ENCODE assay signal across 36 mouse cellular contexts in the genomic region with DNA sequence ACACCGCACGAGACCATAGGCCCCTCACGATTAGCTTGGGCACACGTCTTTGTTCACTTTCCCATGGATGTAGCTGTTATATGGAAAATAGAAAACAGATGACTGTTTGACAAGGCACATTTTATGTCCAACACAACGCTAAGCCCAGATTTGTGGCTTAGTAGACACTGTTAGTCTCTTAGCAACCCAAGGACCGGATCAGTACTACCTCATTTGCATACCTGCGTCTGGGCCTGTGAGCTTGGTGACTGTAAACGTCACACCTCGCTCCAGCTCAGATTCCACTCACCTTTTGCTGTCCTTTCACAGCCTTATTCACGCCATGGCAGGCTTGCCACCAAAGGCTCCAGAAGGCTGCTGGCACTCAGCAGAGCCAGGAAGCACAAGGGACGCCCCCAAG. TPM values are rescaled to one million over a fixed set of nuclear protein-coding genes. Genes with fewer than 3 reads are reported as not detected.
DNase-seq lines count a peak whose midpoint lies in the region; ATAC-seq and TF ChIP-seq lines count a peak whose summit lies in the region.
"Had no signal": no experiment of that assay in that cellular context is flagged by ENCODE, and none has a peak within 500 bp of the region (broad histone marks: within the 10 kb centered on the region; RNA-seq: fewer than 3 reads in every experiment).

No protein-coding gene starts in this region.

- peaks cover 11% of the 10 kb centered on the region for H3K4me1 ChIP-seq in testis, adult 2 months (ENCODE audit: control insufficient read depth, insufficient read depth, low read length)
- H3K4me1 ChIP-seq in limb, embryonic 12.5 days (replicated peaks), result peaks cover 9% of the 10 kb centered on the region
- H3K4me1 ChIP-seq: neural tube, embryonic 13.5 days had no signal

- DNase-seq in gastrocnemius, adult 2 months, result no peak
- DNase-seq in gastrocnemius, adult 18-20 months (ENCODE audit: low spot score), result no peak
- no peak for DNase-seq in testis, postnatal 10 days (ENCODE audit: low spot score)
- DNase-seq in embryo, embryonic 10.5 days (ENCODE audit: low spot score), result no peak
- DNase-seq in layer of hippocampus, postnatal 10 days (ENCODE audit: low spot score in 2 of 2), result no peak
- DNase-seq in heart, postnatal 14 days, result no peak
- DNase-seq: adrenal gland, postnatal 36 days; cerebellum, adult 11 months; cerebellum, adult 9-11 months; gastrocnemius, postnatal 25 days; heart, adult 18-20 months; heart, postnatal 10 days; kidney, adult 11 months; kidney, postnatal 36 days; liver, postnatal 0 days; thymus, adult 18-20 months; thymus, postnatal 4 days had no signal

- H3K4me3 ChIP-seq in gastrocnemius, adult 2 months, result peak overlapping the region; percentile 39; the same call in 1 of the 2 replicates
- peak overlapping the region; percentile 82 for H3K4me3 ChIP-seq in testis, adult 2 months (ENCODE audit: control insufficient read depth, low read depth, low read length)
- no peak overlapping the region for H3K4me3 ChIP-seq in limb, embryonic 12.5 days (replicated peaks)
- H3K4me3 ChIP-seq: embryonic facial prominence, embryonic 15.5 days; heart, embryonic 12.5 days; kidney, embryonic 15.5 days; midbrain, embryonic 10.5 days; myocyte; neural tube, embryonic 13.5 days had no signal

- intact Hi-C loops in gastrocnemius, adult 2 months (cut with DNase I), result no loop called here
- intact Hi-C loops in heart, postnatal 14 days (cut with DNase I), result no loop called here

- no peak overlapping the region for H3K9ac ChIP-seq in limb, embryonic 12.5 days (replicated peaks)
- H3K9ac ChIP-seq: embryonic facial prominence, embryonic 15.5 days; heart, embryonic 12.5 days; kidney, embryonic 15.5 days; liver, postnatal 0 days; neural tube, embryonic 13.5 days had no signal

- no peaks in the 10 kb centered on the region for H3K27me3 ChIP-seq in testis, adult 2 months (ENCODE audit: control insufficient read depth, insufficient read depth, low read length)
- no peaks in the 10 kb centered on the region for H3K27me3 ChIP-seq in limb, embryonic 12.5 days
- H3K27me3 ChIP-seq: embryonic facial prominence, embryonic 15.5 days; heart, embryonic 12.5 days; kidney, embryonic 15.5 days; neural tube, embryonic 13.5 days had no signal

- WGBS in limb, embryonic 12.5 days, result 34% methylated on average over 11 of the region's 11 CpGs

- H3K27ac ChIP-seq in gastrocnemius, adult 2 months, result no peak overlapping the region
- peak overlapping the region; percentile 86 for H3K27ac ChIP-seq in testis, adult 2 months (ENCODE audit: control insufficient read depth, insufficient read depth, low read depth, low read length)
- H3K27ac ChIP-seq in limb, embryonic 12.5 days, result peak overlapping the region; percentile 57; the same call in 1 of the 2 replicates
- H3K27ac ChIP-seq: embryonic facial prominence, embryonic 15.5 days; hindbrain, postnatal 0 days; kidney, embryonic 15.5 days; macrophage; midbrain, embryonic 10.5 days; neural tube, embryonic 13.5 days had no signal

- no peak for TF ChIP-seq CTCF in gastrocnemius, adult 2 months (IDR thresholded peaks at IDR 0.05)
- TF ChIP-seq CTCF in testis, adult 2 months (IDR thresholded peaks at IDR 0.05; ENCODE audit: control insufficient read depth, insufficient read depth, insufficient replicate concordance, low read depth, low read length), result no peak

- ATAC-seq in limb, embryonic 12.5 days (ENCODE audit: insufficient number of reproducible peaks, insufficient read depth, low FRiP score, low TSS enrichment, low read depth), result peak; percentile 80; the same call in 1 of the 2 replicates
- ATAC-seq: forebrain, embryonic 14.5 days; hindbrain, postnatal 0 days; liver, postnatal 0 days; midbrain, embryonic 16.5 days had no signal

- TF ChIP-seq POLR2A in testis, adult 2 months (IDR thresholded peaks at IDR 0.05; ENCODE audit: control insufficient read depth, low read depth, low read length), result no peak

- H3K4me2 ChIP-seq in limb, embryonic 12.5 days, result peak overlapping the region; percentile 13; the same call in 1 of the 2 replicates
- H3K4me2 ChIP-seq: embryonic facial prominence, embryonic 15.5 days; heart, embryonic 12.5 days; kidney, embryonic 15.5 days; liver, embryonic 11.5 days; neural tube, embryonic 13.5 days had no signal

- no peaks in the 10 kb centered on the region for H3K9me3 ChIP-seq in limb, embryonic 12.5 days
- H3K9me3 ChIP-seq: embryonic facial prominence, embryonic 15.5 days; kidney, embryonic 15.5 days; neural tube, embryonic 13.5 days had no signal

- H3K36me3 ChIP-seq in testis, adult 2 months (ENCODE audit: control insufficient read depth, insufficient read depth, low read length), result no peaks in the 10 kb centered on the region
- H3K36me3 ChIP-seq in limb, embryonic 12.5 days, result no peaks in the 10 kb centered on the region
- H3K36me3 ChIP-seq: embryonic facial prominence, embryonic 15.5 days; heart, embryonic 12.5 days; kidney, embryonic 15.5 days; midbrain, embryonic 10.5 days; neural tube, embryonic 13.5 days had no signal

RNA-seq across cellular contexts. Expression of a gene that starts 3.1 kb away (rescaled TPM):
- total RNA-seq in gastrocnemius, adult 2 months (2021), result not detected
- total RNA-seq in gastrocnemius, adult 18-20 months (2021), result not detected
- 226 and 228 TPM in 2 replicates for polyA plus RNA-seq in testis, adult 2 months (2012; rRNA removed)
- not detected in 2 replicates for polyA plus RNA-seq in limb, embryonic 12.5 days (2016; fragmentation: Nextera tagmentation; extraction: Ambion mirVana)
- not detected for total RNA-seq in layer of hippocampus, postnatal 10 days (2021)
- total RNA-seq in heart, postnatal 14 days (2021), result not detected
- total RNA-seq: adrenal gland, adult 18-20 months; adrenal gland, postnatal 36 days; gastrocnemius, postnatal 25 days; heart, adult 18-20 months; heart, postnatal 10 days; hindbrain, postnatal 0 days; layer of hippocampus, adult 8-10 months; left cerebral cortex, adult 18-20 months; left cerebral cortex, postnatal 36 days had no signal
- polyA plus RNA-seq: cortical plate, adult 2 months; embryonic facial prominence, embryonic 15.5 days; forebrain, embryonic 14.5 days; heart, embryonic 12.5 days; hindbrain, embryonic 11.5 days; hindbrain, postnatal 0 days; kidney, embryonic 15.5 days; liver, embryonic 11.5 days; liver, postnatal 0 days; macrophage; midbrain, embryonic 10.5 days; midbrain, embryonic 16.5 days; myocyte; neural tube, embryonic 13.5 days had no signal

RNA-seq across cellular contexts. Expression of a gene that starts 3.4 kb away (rescaled TPM):
- total RNA-seq in gastrocnemius, adult 2 months (2021), result not detected
- not detected for total RNA-seq in gastrocnemius, adult 18-20 months (2021)
- 39.5 and 59.1 TPM in 2 replicates for polyA plus RNA-seq in testis, adult 2 months (2012; rRNA removed)
- polyA plus RNA-seq in limb, embryonic 12.5 days (2016; fragmentation: Nextera tagmentation; extraction: Ambion mirVana), result not detected in 2 replicates
- total RNA-seq in layer of hippocampus, postnatal 10 days (2021), result not detected
- not detected for total RNA-seq in heart, postnatal 14 days (2021)
- total RNA-seq: adrenal gland, adult 18-20 months; adrenal gland, postnatal 36 days; gastrocnemius, postnatal 25 days; heart, adult 18-20 months; heart, postnatal 10 days; hindbrain, postnatal 0 days; layer of hippocampus, adult 8-10 months; left cerebral cortex, adult 18-20 months; left cerebral cortex, postnatal 36 days had no signal
- polyA plus RNA-seq: cortical plate, adult 2 months; embryonic facial prominence, embryonic 15.5 days; forebrain, embryonic 14.5 days; heart, embryonic 12.5 days; hindbrain, embryonic 11.5 days; hindbrain, postnatal 0 days; kidney, embryonic 15.5 days; liver, embryonic 11.5 days; liver, postnatal 0 days; macrophage; midbrain, embryonic 10.5 days; midbrain, embryonic 16.5 days; myocyte; neural tube, embryonic 13.5 days had no signal

RNA-seq across cellular contexts. Expression of a gene that starts 16.1 kb away (rescaled TPM):
- not detected for total RNA-seq in gastrocnemius, adult 2 months (2021)
- total RNA-seq in gastrocnemius, adult 18-20 months (2021), result under 1 TPM in 1 of 2 experiments, not detected in 1; 0.09 TPM
- polyA plus RNA-seq in testis, adult 2 months (2012; rRNA removed), result not detected in 2 replicates
- not detected in 2 replicates for polyA plus RNA-seq in limb, embryonic 12.5 days (2016; fragmentation: Nextera tagmentation; extraction: Ambion mirVana)
- not detected for total RNA-seq in layer of hippocampus, postnatal 10 days (2021)
- not detected for total RNA-seq in heart, postnatal 14 days (2021)
- total RNA-seq: gastrocnemius, postnatal 25 days; heart, adult 18-20 months; heart, postnatal 10 days; hindbrain, postnatal 0 days; layer of hippocampus, adult 8-10 months; left cerebral cortex, adult 18-20 months; left cerebral cortex, postnatal 36 days had no signal
- polyA plus RNA-seq: cortical plate, adult 2 months; embryonic facial prominence, embryonic 15.5 days; forebrain, embryonic 14.5 days; heart, embryonic 12.5 days; hindbrain, embryonic 11.5 days; hindbrain, postnatal 0 days; liver, embryonic 11.5 days; macrophage; midbrain, embryonic 10.5 days; midbrain, embryonic 16.5 days had no signal
